Comparison of ENCODE assay signal across 14 mouse cellular contexts in the genomic region with DNA sequence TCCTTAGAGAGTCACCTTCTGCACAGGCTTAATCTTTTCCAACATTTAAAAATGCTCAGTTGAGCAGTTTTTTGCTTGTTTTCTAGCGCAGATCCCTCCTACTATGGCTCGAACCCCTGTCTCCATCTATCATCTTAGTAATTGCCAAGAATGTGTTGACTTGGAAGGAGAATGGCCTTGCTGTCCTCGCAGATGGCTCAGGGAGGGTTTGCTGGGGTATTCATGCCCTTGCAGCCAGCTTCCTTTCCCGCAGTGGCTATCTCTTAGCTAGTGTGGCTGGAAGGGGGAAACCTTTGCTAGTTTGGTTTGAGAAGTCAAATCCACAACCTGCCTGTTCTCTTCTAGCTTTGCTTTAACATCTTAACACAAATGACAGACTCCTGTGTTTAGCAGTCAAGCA. TPM values are rescaled to one million over a fixed set of nuclear protein-coding genes. Genes with fewer than 3 reads are reported as not detected.
A peak's percentile ranks its signal among the peaks of the same experiment; 100 is the strongest.
DNase-seq lines count a peak whose midpoint lies in the region; ATAC-seq and TF ChIP-seq lines count a peak whose summit lies in the region.
"Had no signal": no experiment of that assay in that cellular context is flagged by ENCODE, and none has a peak within 500 bp of the region (broad histone marks: within the 10 kb centered on the region; RNA-seq: fewer than 3 reads in every experiment).

No protein-coding gene starts in this region.

- no peak overlapping the region for H3K4me2 ChIP-seq in embryonic facial prominence, embryonic 13.5 days
- H3K4me2 ChIP-seq in lung, embryonic 14.5 days: no peak overlapping the region
- 0 out of 2 replicates have a peak overlapping the region, but pooled peaks have one; percentile 13 for H3K4me2 ChIP-seq in hindbrain, embryonic 15.5 days
- H3K4me2 ChIP-seq in neural tube, embryonic 15.5 days: peak overlapping the region; percentile 33; the same call in 1 of the 2 replicates

- H3K9me3 ChIP-seq in embryonic facial prominence, embryonic 13.5 days: no peaks in the 10 kb centered on the region
- H3K9me3 ChIP-seq in embryonic facial prominence, embryonic 10.5 days: no peaks in the 10 kb centered on the region
- no peaks in the 10 kb centered on the region for H3K9me3 ChIP-seq in lung, embryonic 14.5 days (ENCODE audit: low read depth, low read length)
- no peaks in the 10 kb centered on the region for H3K9me3 ChIP-seq in hindbrain, embryonic 15.5 days
- no peaks in the 10 kb centered on the region for H3K9me3 ChIP-seq in neural tube, embryonic 15.5 days (replicated peaks)

- ATAC-seq in embryonic facial prominence, embryonic 13.5 days (ENCODE audit: insufficient number of reproducible peaks, insufficient read depth, low FRiP score, low TSS enrichment, low read depth): no peak
- ATAC-seq in lung, embryonic 14.5 days (ENCODE audit: insufficient read depth): no peak
- ATAC-seq in hindbrain, embryonic 15.5 days (ENCODE audit: low FRiP score, low read depth): no peak
- no peak for ATAC-seq in neural tube, embryonic 15.5 days (ENCODE audit: low FRiP score)
- ATAC-seq: activated CD4-positive, CD25-positive, alpha-beta regulatory T cell, adult 4 months; forebrain, embryonic 14.5 days had no signal

- peaks cover 73% of the 10 kb centered on the region for H3K4me1 ChIP-seq in embryonic facial prominence, embryonic 13.5 days
- H3K4me1 ChIP-seq in embryonic facial prominence, embryonic 10.5 days: peaks cover 64% of the 10 kb centered on the region
- H3K4me1 ChIP-seq in lung, embryonic 14.5 days (ENCODE audit: insufficient read depth): peaks cover 26% of the 10 kb centered on the region
- peaks cover 68% of the 10 kb centered on the region for H3K4me1 ChIP-seq in hindbrain, embryonic 15.5 days (replicated peaks)
- peaks cover 65% of the 10 kb centered on the region for H3K4me1 ChIP-seq in neural tube, embryonic 15.5 days

- DNase-seq in embryonic facial prominence, embryonic 10.5 days (ENCODE audit: low spot score): no peak
- peak; percentile 19 for DNase-seq in lung, embryonic 14.5 days
- DNase-seq in lung, postnatal 36 days: no peak
- no peak for DNase-seq in spleen, postnatal 36 days (ENCODE audit: low spot score in 2 of 2)
- no peak for DNase-seq in c-Kit-positive CD71-positive TER-119-positive erythroid progenitor cells, embryonic 14.5 days (ENCODE audit: low spot score)
- DNase-seq: gastrocnemius, postnatal 14 days; kidney, adult 11 months; lung, postnatal 10 days; spleen, adult 18-20 months had no signal

- WGBS in embryonic facial prominence, embryonic 13.5 days: 80% methylated on average over 4 of the region's 4 CpGs
- 78% methylated on average over 4 of the region's 4 CpGs for WGBS in embryonic facial prominence, embryonic 10.5 days
- WGBS in lung, embryonic 14.5 days: 38% methylated on average over 4 of the region's 4 CpGs
- WGBS in hindbrain, embryonic 15.5 days: 59% methylated on average over 4 of the region's 4 CpGs
- WGBS in neural tube, embryonic 15.5 days: 65% methylated on average over 4 of the region's 4 CpGs

- H3K4me3 ChIP-seq in embryonic facial prominence, embryonic 13.5 days: no peak overlapping the region
- H3K4me3 ChIP-seq in embryonic facial prominence, embryonic 10.5 days: no peak overlapping the region
- H3K4me3 ChIP-seq in lung, embryonic 14.5 days (ENCODE audit: low read depth, low read length): no peak overlapping the region
- no peak overlapping the region for H3K4me3 ChIP-seq in hindbrain, embryonic 15.5 days
- H3K4me3 ChIP-seq in neural tube, embryonic 15.5 days (replicated peaks): no peak overlapping the region

- H3K9ac ChIP-seq in embryonic facial prominence, embryonic 13.5 days: no peak overlapping the region
- H3K9ac ChIP-seq in lung, embryonic 14.5 days: no peak overlapping the region
- no peak overlapping the region for H3K9ac ChIP-seq in hindbrain, embryonic 15.5 days
- H3K9ac ChIP-seq in neural tube, embryonic 15.5 days (replicated peaks): no peak overlapping the region

- H3K27ac ChIP-seq in embryonic facial prominence, embryonic 13.5 days: 0 out of 2 replicates have a peak overlapping the region, but pooled peaks have one; percentile 44
- no peak overlapping the region for H3K27ac ChIP-seq in embryonic facial prominence, embryonic 10.5 days (replicated peaks)
- no peak overlapping the region for H3K27ac ChIP-seq in lung, embryonic 14.5 days (ENCODE audit: low read depth)
- H3K27ac ChIP-seq in hindbrain, embryonic 15.5 days (replicated peaks): peak overlapping the region; percentile 35
- H3K27ac ChIP-seq in neural tube, embryonic 15.5 days (replicated peaks): peak overlapping the region; percentile 46; the same call in 1 of the 2 replicates

- H3K36me3 ChIP-seq in embryonic facial prominence, embryonic 13.5 days: peaks cover 15% of the 10 kb centered on the region
- peaks cover 16% of the 10 kb centered on the region for H3K36me3 ChIP-seq in embryonic facial prominence, embryonic 10.5 days (replicated peaks)
- H3K36me3 ChIP-seq in lung, embryonic 14.5 days (ENCODE audit: insufficient read depth): peaks cover 11% of the 10 kb centered on the region; the same call in 1 of the 2 replicates
- H3K36me3 ChIP-seq in hindbrain, embryonic 15.5 days: no peaks in the 10 kb centered on the region; the same call in 1 of the 2 replicates
- 0 out of 2 replicates have a peak, but pooled peaks cover 2% of the 10 kb centered on the region for H3K36me3 ChIP-seq in neural tube, embryonic 15.5 days

- no peak for TF ChIP-seq CTCF in lung, embryonic 14.5 days (IDR thresholded peaks at IDR 0.05; ENCODE audit: low read depth)

- no peaks in the 10 kb centered on the region for H3K27me3 ChIP-seq in embryonic facial prominence, embryonic 13.5 days
- H3K27me3 ChIP-seq in embryonic facial prominence, embryonic 10.5 days (replicated peaks; ENCODE audit: low read depth, poor library complexity, severe bottlenecking): no peaks in the 10 kb centered on the region
- no peaks in the 10 kb centered on the region for H3K27me3 ChIP-seq in lung, embryonic 14.5 days (ENCODE audit: insufficient read depth, low read length)
- H3K27me3 ChIP-seq in hindbrain, embryonic 15.5 days: no peaks in the 10 kb centered on the region
- H3K27me3 ChIP-seq in neural tube, embryonic 15.5 days (replicated peaks): no peaks in the 10 kb centered on the region

RNA-seq across cellular contexts. Expression of gene Tmcc2, which starts 5.4 kb away (rescaled TPM):
- 10.5 and 16.1 TPM in 2 replicates for polyA plus RNA-seq in embryonic facial prominence, embryonic 13.5 days (2015; fragmentation: Nextera tagmentation; extraction: Ambion mirVana)
- 10.2 and 11.7 TPM in 2 replicates for polyA plus RNA-seq in embryonic facial prominence, embryonic 10.5 days (2016; fragmentation: Nextera tagmentation; extraction: Ambion mirVana)
- 8.2 and 10.3 TPM in 2 replicates for polyA plus RNA-seq in lung, embryonic 14.5 days (2014; fragmentation: Nextera tagmentation; extraction: Ambion mirVana)
- polyA plus RNA-seq in hindbrain, embryonic 15.5 days (2015; fragmentation: Nextera tagmentation; extraction: Ambion mirVana): 38.1 and 41.4 TPM in 2 replicates
- 28.5 and 33.2 TPM in 2 replicates for polyA plus RNA-seq in neural tube, embryonic 15.5 days (2015; fragmentation: Nextera tagmentation; extraction: Ambion mirVana)

RNA-seq across cellular contexts. Expression of gene Dstyk, which starts 31.6 kb away (rescaled TPM):
- polyA plus RNA-seq in embryonic facial prominence, embryonic 13.5 days (2015; fragmentation: Nextera tagmentation; extraction: Ambion mirVana): 16.1 and 17.7 TPM in 2 replicates
- polyA plus RNA-seq in embryonic facial prominence, embryonic 10.5 days (2016; fragmentation: Nextera tagmentation; extraction: Ambion mirVana): 13.2 and 13.5 TPM in 2 replicates
- polyA plus RNA-seq in lung, embryonic 14.5 days (2014; fragmentation: Nextera tagmentation; extraction: Ambion mirVana): 16.0 and 18.4 TPM in 2 replicates
- 8.6 and 9.9 TPM in 2 replicates for polyA plus RNA-seq in hindbrain, embryonic 15.5 days (2015; fragmentation: Nextera tagmentation; extraction: Ambion mirVana)
- polyA plus RNA-seq in neural tube, embryonic 15.5 days (2015; fragmentation: Nextera tagmentation; extraction: Ambion mirVana): 8.4 and 9.2 TPM in 2 replicates

Comparison
In these comparisons a context has a peak if more than half of its experiments do, and no peak if none do; other contexts are left out.
1. H3K27ac ChIP-seq: peak in embryonic facial prominence, embryonic 13.5 days (single experiment), hindbrain, embryonic 15.5 days (single experiment) and neural tube, embryonic 15.5 days (single experiment); none in embryonic facial prominence, embryonic 10.5 days (single experiment) and lung, embryonic 14.5 days (single experiment).
2. H3K4me2 ChIP-seq: peak in hindbrain, embryonic 15.5 days (single experiment) and neural tube, embryonic 15.5 days (single experiment); none in embryonic facial prominence, embryonic 13.5 days (single experiment) and lung, embryonic 14.5 days (single experiment).